Mouse (Mus musculus): ENCODE measurements around the gene Calr. TPM values are rescaled to one million over a fixed set of nuclear protein-coding genes. Genes with fewer than 3 reads are reported as not detected.

Calr gene
- total and polyA plus RNA-seq, 3 experiments: 567 to 1,110 TPM; not detected in 1

DNA sequence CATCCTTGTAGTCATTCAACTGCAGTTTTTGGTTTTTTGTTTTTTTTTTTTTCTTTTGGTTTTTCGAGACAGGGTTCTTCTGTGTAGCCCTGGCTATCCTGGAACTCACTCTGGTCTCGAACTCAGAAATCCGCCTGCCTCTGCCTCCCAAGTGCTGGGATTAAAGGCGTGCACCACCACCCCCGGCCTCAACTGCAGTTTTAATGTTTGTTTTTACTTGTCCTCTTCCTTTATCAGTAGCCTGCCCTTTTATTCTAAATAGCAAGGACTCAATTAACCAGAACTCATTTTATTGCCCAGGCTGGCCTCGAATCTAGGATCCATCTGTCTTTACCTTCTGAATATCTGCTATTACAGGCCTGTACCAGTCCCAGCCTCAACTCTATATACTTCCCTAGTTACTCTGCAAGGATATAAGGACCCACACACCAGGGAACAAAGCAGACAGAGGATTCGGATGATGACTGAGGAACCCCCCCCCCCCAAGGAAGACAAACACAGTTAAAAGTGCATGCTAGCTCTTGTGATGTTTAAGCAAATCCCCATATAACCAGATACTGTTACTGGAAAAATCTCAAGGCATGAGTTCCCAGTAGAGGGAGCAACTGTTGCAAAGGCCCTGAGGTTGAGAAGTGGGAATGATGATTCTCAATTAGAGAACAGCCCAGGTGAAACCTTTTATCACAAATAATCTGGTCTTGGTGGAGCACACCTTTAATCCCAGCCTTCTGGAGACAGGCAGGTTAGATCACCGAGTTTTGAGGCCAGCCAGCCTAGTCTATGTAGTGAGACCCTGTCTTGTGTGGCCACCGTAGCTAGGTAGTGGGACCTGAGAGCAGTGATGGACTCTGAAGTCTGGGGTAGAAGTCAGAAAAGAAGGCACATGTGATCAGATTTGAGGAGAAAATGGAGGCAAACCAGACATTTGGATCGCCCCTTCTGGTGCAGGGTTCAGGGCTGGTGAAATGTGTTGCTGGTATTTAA is 13.7 kb downstream of the Calr start:
- no peak for DNase-seq (ENCODE audit: low read depth, low spot score)
- Histone ChIP-seq H3K4me1 (ENCODE audit: control insufficient read depth in 1 of 2, insufficient read depth in 2 of 2, low read length in 2 of 2) (peaks cover 2 to 11% of the 10 kb centered on the region in 2 experiments; a peak in 3 of 4 replicates), H3K36me3 (ENCODE audit: control insufficient read depth in 1 of 2, insufficient read depth in 2 of 2, low read length in 2 of 2) (peaks cover 2 to 17% of the 10 kb centered on the region in 2 experiments; a peak in 3 of 4 replicates)

DNA sequence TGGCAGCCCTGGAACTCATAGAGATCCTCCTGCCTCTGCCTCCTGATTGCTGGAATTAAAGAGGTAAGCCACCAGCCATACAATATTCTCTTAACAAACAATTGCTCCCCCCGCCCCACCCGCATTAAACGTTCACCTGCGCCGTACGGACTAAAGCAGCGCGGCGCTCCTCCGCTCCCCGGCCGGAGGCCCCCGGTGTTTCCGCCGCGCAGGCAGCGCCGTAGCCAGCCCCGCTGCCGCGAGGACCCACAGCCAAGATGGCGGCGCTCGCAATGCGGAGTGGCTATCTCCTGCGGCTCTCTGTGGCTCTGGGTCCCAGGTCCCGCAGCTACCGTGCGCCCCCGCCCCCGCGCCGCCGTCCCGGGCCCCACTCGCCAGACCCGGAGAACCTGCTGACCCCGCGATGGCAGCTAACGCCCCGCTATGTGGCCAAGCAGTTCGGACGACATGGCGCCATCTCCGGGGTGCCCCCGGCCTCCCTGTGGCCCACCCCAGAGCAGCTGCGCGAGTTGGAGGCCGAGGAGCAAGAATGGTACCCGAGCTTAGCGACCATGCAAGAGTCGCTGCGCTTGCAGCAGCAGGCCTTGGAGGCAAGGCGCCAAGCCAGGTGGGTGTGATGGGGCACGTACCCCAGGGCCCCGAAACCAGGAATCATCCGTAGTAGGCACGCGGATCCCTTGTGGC is 14.6 kb downstream of the Calr start:
- Histone ChIP-seq H3K36me3 (ENCODE audit: control insufficient read depth in 1 of 2, insufficient read depth in 2 of 2, low read length in 2 of 2) (peaks cover 2 to 17% of the 10 kb centered on the region in 2 experiments; a peak in 3 of 4 replicates), H3K4me3 (ENCODE audit: control insufficient read depth in 1 of 2, insufficient read depth in 1 of 2, low read depth in 2 of 2, low read length in 2 of 2) (peak overlapping the region; percentile 74 to 100)
- DNase-seq (ENCODE audit: low read depth, low spot score): peak; percentile 87
- TF ChIP-seq ZKSCAN1 (IDR thresholded peaks at IDR 0.05; ENCODE audit: low read depth, low read length) (no peak), ZC3H11A (IDR thresholded peaks at IDR 0.05; ENCODE audit: low read depth, low read length) (no peak), ZMIZ1 (IDR thresholded peaks at IDR 0.05; ENCODE audit: low read depth, low read length) (peak; percentile 78), MAFK (IDR thresholded peaks at IDR 0.05; ENCODE audit: borderline replicate concordance, low read depth, low read length) (no peak), TBP (IDR thresholded peaks at IDR 0.05; ENCODE audit: low read depth, low read length) (peak; percentile 76; the same call in 1 of the 2 replicates), TCF12 (IDR thresholded peaks at IDR 0.05; ENCODE audit: low read depth, low read length) (peak; percentile 81), JUND (IDR thresholded peaks at IDR 0.05; ENCODE audit: low read depth, low read length) (no peak), USF2 (IDR thresholded peaks at IDR 0.05; ENCODE audit: borderline replicate concordance in 1 of 2, insufficient read depth in 1 of 2, low read depth in 1 of 2, low read length in 2 of 2) (no peak), MEF2A (IDR thresholded peaks at IDR 0.05; ENCODE audit: extremely low read depth, insufficient replicate concordance, low read depth, low read length, poor library complexity, severe bottlenecking) (no peak), E2F4 (IDR thresholded peaks at IDR 0.05; ENCODE audit: borderline replicate concordance, low read depth, low read length) (no peak), TAL1 (IDR thresholded peaks at IDR 0.05; ENCODE audit: low read length) (no peak), NELFE (IDR thresholded peaks at IDR 0.05; ENCODE audit: low read depth, low read length) (peak; percentile 82), CTCF (IDR thresholded peaks at IDR 0.05 in 2 of 3, conservative IDR thresholded peaks at IDR 0.05 in 1 of 3; ENCODE audit: control insufficient read depth in 1 of 3, insufficient read depth in 1 of 3, low read depth in 2 of 3, low read length in 3 of 3, poor library complexity in 1 of 3, severe bottlenecking in 1 of 3) (0 out of 6 replicates have a peak, but pooled peaks of 1 of the 3 experiments have one; percentile 2), NRF1 (IDR thresholded peaks at IDR 0.05; ENCODE audit: insufficient read depth, low read depth, low read length, poor library complexity, severe bottlenecking) (no peak), ZNF384 (IDR thresholded peaks at IDR 0.05; ENCODE audit: low read depth, low read length) (no peak), USF1 (IDR thresholded peaks at IDR 0.05; ENCODE audit: low read depth, low read length) (0 out of 2 replicates have a peak, but pooled peaks have one; percentile 10), RAD21 (IDR thresholded peaks at IDR 0.05; ENCODE audit: low read depth, low read length) (no peak), UBTF (IDR thresholded peaks at IDR 0.05; ENCODE audit: borderline replicate concordance, insufficient read depth, low read depth, low read length) (0 out of 2 replicates have a peak, but pooled peaks have one; percentile 56), POLR2AphosphoS2 (IDR thresholded peaks at IDR 0.05; ENCODE audit: low read length) (peak; percentile 57; the same call in 1 of the 2 replicates), CHD2 (IDR thresholded peaks at IDR 0.05; ENCODE audit: low read length) (no peak), ETS1 (IDR thresholded peaks at IDR 0.05; ENCODE audit: low read depth, low read length) (0 out of 2 replicates have a peak, but pooled peaks have one; percentile 28), SMC3 (IDR thresholded peaks at IDR 0.05; ENCODE audit: low read depth, low read length) (no peak)

More for the DNA sequence above, 13.7 kb downstream of the Calr start:
- Histone ChIP-seq H3K4me3 (ENCODE audit: control insufficient read depth in 1 of 2, insufficient read depth in 1 of 2, low read depth in 2 of 2, low read length in 2 of 2) (peak overlapping the region; percentile 74 to 100), H3K9me3 (replicated peaks; ENCODE audit: insufficient read depth, low read length) (no peaks in the 10 kb centered on the region), H3K79me2 (ENCODE audit: control insufficient read depth, insufficient read depth, low read length, poor library complexity) (peaks cover 12% of the 10 kb centered on the region), H3K9ac (ENCODE audit: control insufficient read depth, low read depth, low read length, poor library complexity, severe bottlenecking) (peak overlapping the region; percentile 99), H3K27ac (ENCODE audit: control insufficient read depth, low read depth, low read length) (peak overlapping the region; percentile 88), H3K27me3 (ENCODE audit: control insufficient read depth in 1 of 2, insufficient read depth in 2 of 2, low read length in 2 of 2) (no peaks in the 10 kb centered on the region)
- no peak for TF ChIP-seq MYB (IDR thresholded peaks at IDR 0.05; ENCODE audit: low read depth, low read length)
- no peak for TF ChIP-seq ETS1 (IDR thresholded peaks at IDR 0.05; ENCODE audit: low read depth, low read length)
- no peak for TF ChIP-seq SIN3A (IDR thresholded peaks at IDR 0.05; ENCODE audit: low read length)
- no peak for TF ChIP-seq GABPA (IDR thresholded peaks at IDR 0.05; ENCODE audit: low read depth, low read length)
- TF ChIP-seq CTCF (IDR thresholded peaks at IDR 0.05 in 2 of 3, conservative IDR thresholded peaks at IDR 0.05 in 1 of 3; ENCODE audit: control insufficient read depth in 1 of 3, insufficient read depth in 1 of 3, low read depth in 2 of 3, low read length in 3 of 3, poor library complexity in 1 of 3, severe bottlenecking in 1 of 3): peak in 1 of 3 experiments; percentile 12; a peak in 1 of 6 replicates
- 0 out of 2 replicates have a peak, but pooled peaks have one; percentile 41 for TF ChIP-seq ZMIZ1 (IDR thresholded peaks at IDR 0.05; ENCODE audit: low read depth, low read length)
- TF ChIP-seq POLR2AphosphoS2 (IDR thresholded peaks at IDR 0.05; ENCODE audit: low read length): peak; percentile 21; the same call in 1 of the 2 replicates
- no peak for TF ChIP-seq CHD2 (IDR thresholded peaks at IDR 0.05; ENCODE audit: low read length)
- TF ChIP-seq SMC3 (IDR thresholded peaks at IDR 0.05; ENCODE audit: low read depth, low read length): no peak; the same call in 1 of the 2 replicates
- no peak for TF ChIP-seq KAT2A (conservative IDR thresholded peaks at IDR 0.05; ENCODE audit: low read depth, low read length)

More for the DNA sequence above, 14.6 kb downstream of the Calr start:
- peaks cover 2 to 10% of the 10 kb centered on the region in 2 experiments; a peak in 2 of 4 replicates for H3K4me1 ChIP-seq (ENCODE audit: control insufficient read depth in 1 of 2, insufficient read depth in 2 of 2, low read length in 2 of 2)
- no peaks in the 10 kb centered on the region for H3K27me3 ChIP-seq (ENCODE audit: control insufficient read depth in 1 of 2, insufficient read depth in 2 of 2, low read length in 2 of 2)
- H3K27ac ChIP-seq (ENCODE audit: control insufficient read depth, low read depth, low read length): peak overlapping the region; percentile 88
- no peaks in the 10 kb centered on the region for H3K9me3 ChIP-seq (replicated peaks; ENCODE audit: insufficient read depth, low read length)
- peak overlapping the region; percentile 99 for H3K9ac ChIP-seq (ENCODE audit: control insufficient read depth, low read depth, low read length, poor library complexity, severe bottlenecking)
- H3K79me2 ChIP-seq (ENCODE audit: control insufficient read depth, insufficient read depth, low read length, poor library complexity): peaks cover 12% of the 10 kb centered on the region
